Mouse (Mus musculus): ENCODE measurements around the gene Abhd8.
A peak's percentile ranks its signal among the peaks of the same experiment; 100 is the strongest.

Abhd8 gene

GRCm38 (mm10) chr8:71478943-71479342, 15.5 kb upstream of the Abhd8 start:
- DNase-seq (ENCODE audit: extremely low spot score, low spot score): no peak

GRCm38 (mm10) chr8:71477196-71477845, 13.9 kb upstream of the Abhd8 start:
- DNase-seq (ENCODE audit: extremely low spot score, low spot score): peak; percentile 32

- peak; percentile 84 for DNase-seq (ENCODE audit: extremely low spot score, low spot score)
Observed at GRCm38 (mm10) chr8:71476099-71476940, 12.9 kb upstream of the Abhd8 start.

GRCm38 (mm10) chr8:71475702-71476075, 12.2 kb upstream of the Abhd8 start:
- peak; percentile 38 for DNase-seq (ENCODE audit: extremely low spot score, low spot score)

GRCm38 (mm10) chr8:71474785-71475701, 11.6 kb upstream of the Abhd8 start:
- DNase-seq (ENCODE audit: extremely low spot score, low spot score): no peak

GRCm38 (mm10) chr8:71474344-71474743, 10.9 kb upstream of the Abhd8 start:
- no peak for DNase-seq (ENCODE audit: extremely low spot score, low spot score)

GRCm38 (mm10) chr8:71472601-71473386, 9.3 kb upstream of the Abhd8 start:
- no peak for DNase-seq (ENCODE audit: extremely low spot score, low spot score)

GRCm38 (mm10) chr8:71471861-71472260, 8.4 kb upstream of the Abhd8 start:
- DNase-seq (ENCODE audit: extremely low spot score, low spot score): no peak

- DNase-seq (ENCODE audit: extremely low spot score, low spot score): no peak
Observed at GRCm38 (mm10) chr8:71470913-71471255, 7.4 kb upstream of the Abhd8 start.

GRCm38 (mm10) chr8:71470146-71470912, 6.9 kb upstream of the Abhd8 start:
- no peak for DNase-seq (ENCODE audit: extremely low spot score, low spot score)

- peak; percentile 65 for DNase-seq (ENCODE audit: extremely low spot score, low spot score)
Observed at GRCm38 (mm10) chr8:71469411-71469810, 6.0 kb upstream of the Abhd8 start.

- peak; percentile 92 for DNase-seq (ENCODE audit: extremely low spot score, low spot score)
Observed at GRCm38 (mm10) chr8:71468916-71469315, 5.5 kb upstream of the Abhd8 start, which contains the start of gene Dda1. Gene Dda1, plus strand, starts transcription at chr8:71469199.

GRCm38 (mm10) chr8:71468001-71468400, 4.5 kb upstream of the Abhd8 start:
- DNase-seq (ENCODE audit: extremely low spot score, low spot score): no peak

GRCm38 (mm10) chr8:71467201-71467600, 3.7 kb upstream of the Abhd8 start:
- DNase-seq (ENCODE audit: extremely low spot score, low spot score): no peak

GRCm38 (mm10) chr8:71466198-71466597, 2.7 kb upstream of the Abhd8 start:
- no peak for DNase-seq (ENCODE audit: extremely low spot score, low spot score)

GRCm38 (mm10) chr8:71465733-71466132, 2.3 kb upstream of the Abhd8 start:
- no peak for DNase-seq (ENCODE audit: extremely low spot score, low spot score)

- DNase-seq (ENCODE audit: extremely low spot score, low spot score): peak; percentile 96
Observed at GRCm38 (mm10) chr8:71464513-71465500, 1.4 kb upstream of the Abhd8 start, which contains the start of gene Mrpl34. Gene Mrpl34, plus strand, starts transcription at chr8:71464959.

- peak; percentile 61 for DNase-seq (ENCODE audit: extremely low spot score, low spot score)
Observed at GRCm38 (mm10) chr8:71462786-71463185, 669 bp downstream of the Abhd8 start.

- DNase-seq (ENCODE audit: extremely low spot score, low spot score): no peak
Observed at GRCm38 (mm10) chr8:71462191-71462590, 1.3 kb downstream of the Abhd8 start.
